Mouse (Mus musculus): ENCODE measurements around the gene Vmn1r85.

GRCm38 (mm10) chr7:13041256-13041655, 53.7 kb downstream of the Vmn1r85 start:
- TF ChIP-seq POLR2A (IDR thresholded peaks at IDR 0.05; ENCODE audit: insufficient read depth, low read length) (no peak), CTCF (IDR thresholded peaks at IDR 0.05; ENCODE audit: low read depth, low read length) (no peak)
